Mouse (Mus musculus): ENCODE results near the gene Tspan4.

The Tspan4 gene

DNA sequence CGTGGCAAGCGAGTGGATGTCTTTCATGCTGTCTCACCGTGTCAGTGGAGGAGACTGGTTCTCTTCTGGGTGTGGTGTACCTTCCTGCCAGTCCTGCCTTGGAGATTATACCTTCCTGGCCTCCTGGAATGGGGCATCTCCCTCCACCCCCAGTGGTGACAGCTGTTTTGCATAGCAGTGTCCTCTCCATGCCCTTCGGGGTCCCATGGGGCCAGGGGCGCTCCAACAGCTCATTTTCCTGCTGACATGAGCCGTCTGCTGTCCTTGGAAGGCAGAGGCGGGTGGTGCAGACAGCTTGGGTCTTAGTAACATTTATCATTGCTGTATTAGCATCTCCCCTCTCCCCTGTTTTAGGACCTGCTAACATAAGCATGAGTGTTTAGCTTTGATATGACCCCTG is 12.1 kb downstream of the Tspan4 start:
- no peak overlapping the region for H3K4me3 ChIP-seq (replicated peaks; ENCODE audit: low read length)
- TF ChIP-seq POU5F1 (IDR thresholded peaks at IDR 0.05; ENCODE audit: borderline replicate concordance, low read length) (no peak), CTCF (conservative IDR thresholded peaks at IDR 0.05; ENCODE audit: low read length) (no peak), NANOG (IDR thresholded peaks at IDR 0.05; ENCODE audit: borderline replicate concordance, low read length) (no peak)
- H3K9me3 ChIP-seq (ENCODE audit: low read length), result no peaks in the 10 kb centered on the region
- peaks cover 76% of the 10 kb centered on the region for H3K36me3 ChIP-seq (ENCODE audit: insufficient read depth, low read length)
- peaks cover 26% of the 10 kb centered on the region for H3K27me3 ChIP-seq (ENCODE audit: insufficient read depth, low read length)
- peaks cover 14% of the 10 kb centered on the region for H3K4me1 ChIP-seq (replicated peaks; ENCODE audit: low read depth, low read length)

DNA sequence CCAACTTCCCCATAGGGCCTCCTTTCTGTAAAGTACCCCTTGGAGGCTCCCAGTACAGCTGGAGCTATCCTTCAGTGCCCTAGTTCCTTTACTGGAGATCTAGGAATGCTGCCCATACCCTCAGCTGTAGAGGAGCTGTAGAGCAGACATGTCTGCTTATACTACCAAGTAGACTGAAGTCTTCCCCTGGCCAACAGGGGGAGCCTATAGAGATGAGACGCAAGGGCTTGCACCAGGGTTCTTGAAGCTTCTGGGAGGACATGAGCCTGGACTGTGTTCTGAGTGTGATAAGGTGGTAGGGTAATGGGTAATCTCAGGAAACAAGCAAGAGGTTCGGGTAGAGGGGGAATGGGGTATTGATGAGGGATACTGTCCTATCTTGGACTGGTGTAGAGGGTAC is 16.1 kb downstream of the Tspan4 start:
- Histone ChIP-seq H3K4me1 (replicated peaks; ENCODE audit: low read depth, low read length) (no peaks in the 10 kb centered on the region), H3K4me3 (replicated peaks; ENCODE audit: low read length) (no peak overlapping the region), H3K27me3 (ENCODE audit: insufficient read depth, low read length) (no peaks in the 10 kb centered on the region), H3K9me3 (ENCODE audit: low read length) (no peaks in the 10 kb centered on the region), H3K36me3 (ENCODE audit: insufficient read depth, low read length) (peaks cover 93% of the 10 kb centered on the region)
- TF ChIP-seq CTCF (conservative IDR thresholded peaks at IDR 0.05; ENCODE audit: low read length), result peak; percentile 34; the same call in 1 of the 2 replicates
- no peak for TF ChIP-seq POU5F1 (IDR thresholded peaks at IDR 0.05; ENCODE audit: borderline replicate concordance, low read length)

DNA sequence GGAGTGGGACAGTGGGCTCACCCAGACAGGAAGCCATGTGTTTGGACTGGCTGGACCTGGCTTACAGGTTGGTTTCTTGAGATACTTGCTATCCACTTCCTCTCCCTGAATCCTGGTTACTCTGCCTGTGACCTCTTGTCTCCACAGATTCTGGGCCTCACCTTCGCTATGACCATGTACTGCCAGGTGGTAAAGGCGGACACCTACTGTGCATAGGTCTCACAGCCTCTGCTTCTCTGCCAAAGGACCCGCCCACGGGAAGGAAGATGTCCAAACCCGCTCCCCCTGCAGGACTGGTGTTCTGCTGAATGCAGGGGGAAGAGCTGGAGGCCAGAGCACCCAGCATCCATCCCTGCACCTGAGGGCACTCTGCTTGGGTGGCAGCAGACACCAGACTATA is 17.7 kb downstream of the Tspan4 start:
- TF ChIP-seq CTCF (conservative IDR thresholded peaks at IDR 0.05; ENCODE audit: low read length) (no peak), POU5F1 (IDR thresholded peaks at IDR 0.05; ENCODE audit: borderline replicate concordance, low read length) (no peak), NANOG (IDR thresholded peaks at IDR 0.05; ENCODE audit: borderline replicate concordance, low read length) (no peak)
- Histone ChIP-seq H3K4me3 (replicated peaks; ENCODE audit: low read length) (no peak overlapping the region), H3K27me3 (ENCODE audit: insufficient read depth, low read length) (no peaks in the 10 kb centered on the region), H3K9me3 (ENCODE audit: low read length) (no peaks in the 10 kb centered on the region), H3K4me1 (replicated peaks; ENCODE audit: low read depth, low read length) (no peaks in the 10 kb centered on the region), H3K36me3 (ENCODE audit: insufficient read depth, low read length) (peaks cover 89% of the 10 kb centered on the region)

DNA sequence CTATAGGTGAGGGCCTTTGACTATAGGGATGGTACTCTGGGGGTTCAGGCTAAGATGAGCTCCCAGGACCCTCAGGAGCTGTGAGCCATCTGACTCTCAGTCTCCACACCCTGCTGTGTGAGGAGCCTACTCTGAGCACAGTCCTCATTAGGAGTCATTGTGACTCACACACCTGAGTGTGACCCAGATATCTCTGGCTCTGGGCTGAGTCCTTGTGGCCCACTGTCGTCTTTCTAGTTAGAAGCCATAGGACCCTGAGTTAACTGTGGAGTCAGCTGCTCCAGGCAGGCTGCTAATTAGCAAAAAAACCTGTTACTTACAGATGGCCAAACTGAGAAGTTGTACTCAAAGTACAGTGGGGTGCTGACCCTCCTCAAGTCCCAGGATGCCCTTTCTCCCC is 18.7 kb downstream of the Tspan4 start:
- H3K27me3 ChIP-seq (ENCODE audit: insufficient read depth, low read length), result no peaks in the 10 kb centered on the region
- peaks cover 84% of the 10 kb centered on the region for H3K36me3 ChIP-seq (ENCODE audit: insufficient read depth, low read length)
- H3K4me1 ChIP-seq (replicated peaks; ENCODE audit: low read depth, low read length), result no peaks in the 10 kb centered on the region
- TF ChIP-seq NANOG (IDR thresholded peaks at IDR 0.05; ENCODE audit: borderline replicate concordance, low read length), result no peak
- TF ChIP-seq CTCF (conservative IDR thresholded peaks at IDR 0.05; ENCODE audit: low read length), result no peak
- no peak for TF ChIP-seq POU5F1 (IDR thresholded peaks at IDR 0.05; ENCODE audit: borderline replicate concordance, low read length)
- no peak overlapping the region for H3K4me3 ChIP-seq (replicated peaks; ENCODE audit: low read length)
- H3K9me3 ChIP-seq (ENCODE audit: low read length), result no peaks in the 10 kb centered on the region

DNA sequence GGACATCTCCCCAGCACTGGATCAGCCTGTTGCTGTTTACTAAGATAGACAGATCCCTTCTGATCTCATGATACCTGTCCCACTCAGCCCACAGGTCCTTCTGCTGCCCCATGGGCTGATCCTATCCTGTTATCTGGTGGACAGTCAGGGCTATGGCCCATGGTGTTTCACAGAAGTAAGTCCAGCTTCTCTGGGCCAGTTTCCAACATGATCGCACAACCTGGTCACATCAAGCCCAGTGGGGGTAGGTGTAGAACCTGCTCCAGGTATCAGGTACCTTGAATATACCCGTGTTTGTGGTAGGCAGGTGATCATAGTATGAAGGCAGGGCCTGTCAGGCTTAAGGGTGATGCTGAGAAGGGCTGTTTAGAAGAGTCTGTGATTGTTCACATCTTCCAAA is 20.3 kb downstream of the Tspan4 start:
- Histone ChIP-seq H3K4me1 (replicated peaks; ENCODE audit: low read depth, low read length) (no peaks in the 10 kb centered on the region), H3K9me3 (ENCODE audit: low read length) (no peaks in the 10 kb centered on the region), H3K4me3 (replicated peaks; ENCODE audit: low read length) (no peak overlapping the region), H3K27me3 (ENCODE audit: insufficient read depth, low read length) (no peaks in the 10 kb centered on the region), H3K36me3 (ENCODE audit: insufficient read depth, low read length) (peaks cover 78% of the 10 kb centered on the region)
- TF ChIP-seq CTCF (conservative IDR thresholded peaks at IDR 0.05; ENCODE audit: low read length), result no peak
- TF ChIP-seq NANOG (IDR thresholded peaks at IDR 0.05; ENCODE audit: borderline replicate concordance, low read length), result no peak
- TF ChIP-seq POU5F1 (IDR thresholded peaks at IDR 0.05; ENCODE audit: borderline replicate concordance, low read length), result no peak

DNA sequence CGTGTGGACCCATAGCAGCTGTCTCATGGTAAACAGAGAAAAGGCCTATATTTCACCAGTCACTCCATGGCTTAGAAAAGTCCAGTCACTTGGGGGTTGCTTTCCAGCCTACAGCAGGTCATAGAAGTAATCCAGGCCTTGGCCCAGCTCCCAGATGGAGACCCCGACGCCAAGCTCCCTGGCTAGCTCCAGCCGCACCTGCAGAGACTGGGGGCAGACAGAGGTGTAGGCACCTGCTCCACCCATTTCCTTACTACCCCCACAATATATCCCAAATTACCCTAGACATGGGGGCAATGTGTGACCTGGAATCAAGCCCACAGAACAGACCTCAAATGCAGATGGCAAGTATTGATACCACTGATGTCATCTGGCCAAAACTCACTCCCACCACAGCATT is 20.9 kb downstream of the Tspan4 start:
- Histone ChIP-seq H3K4me1 (replicated peaks; ENCODE audit: low read depth, low read length) (no peaks in the 10 kb centered on the region), H3K9me3 (ENCODE audit: low read length) (no peaks in the 10 kb centered on the region), H3K36me3 (ENCODE audit: insufficient read depth, low read length) (peaks cover 73% of the 10 kb centered on the region), H3K27me3 (ENCODE audit: insufficient read depth, low read length) (no peaks in the 10 kb centered on the region), H3K4me3 (replicated peaks; ENCODE audit: low read length) (no peak overlapping the region)
- TF ChIP-seq NANOG (IDR thresholded peaks at IDR 0.05; ENCODE audit: borderline replicate concordance, low read length) (no peak), CTCF (conservative IDR thresholded peaks at IDR 0.05; ENCODE audit: low read length) (no peak), POU5F1 (IDR thresholded peaks at IDR 0.05; ENCODE audit: borderline replicate concordance, low read length) (no peak)

DNA sequence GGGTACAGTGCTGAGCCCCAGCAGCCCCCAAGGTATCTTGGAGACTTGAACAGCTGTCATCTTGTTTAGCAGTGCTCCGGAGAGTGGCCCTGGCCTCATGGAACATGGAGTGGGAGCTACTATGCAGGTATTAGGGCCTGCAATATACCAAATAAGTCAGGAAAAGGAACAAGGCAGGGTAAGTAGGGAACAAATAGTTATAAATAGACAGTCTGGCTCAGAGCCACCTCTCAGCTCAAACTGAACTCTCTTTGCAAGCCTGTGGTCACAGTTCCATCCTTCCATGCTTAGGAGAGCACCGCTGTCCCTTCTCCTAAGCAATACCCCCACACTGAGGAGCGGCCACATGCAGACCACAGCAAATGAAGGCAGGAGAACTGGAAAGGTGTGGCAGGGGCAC is 22.6 kb downstream of the Tspan4 start:
- H3K27me3 ChIP-seq (ENCODE audit: insufficient read depth, low read length), result no peaks in the 10 kb centered on the region
- no peak overlapping the region for H3K4me3 ChIP-seq (replicated peaks; ENCODE audit: low read length)
- peaks cover 62% of the 10 kb centered on the region for H3K36me3 ChIP-seq (ENCODE audit: insufficient read depth, low read length)
- H3K4me1 ChIP-seq (replicated peaks; ENCODE audit: low read depth, low read length), result peaks cover 2% of the 10 kb centered on the region; the same call in 1 of the 2 replicates
- no peaks in the 10 kb centered on the region for H3K9me3 ChIP-seq (ENCODE audit: low read length)
- no peak for TF ChIP-seq NANOG (IDR thresholded peaks at IDR 0.05; ENCODE audit: borderline replicate concordance, low read length)
- no peak for TF ChIP-seq CTCF (conservative IDR thresholded peaks at IDR 0.05; ENCODE audit: low read length)
- TF ChIP-seq POU5F1 (IDR thresholded peaks at IDR 0.05; ENCODE audit: borderline replicate concordance, low read length), result no peak

DNA sequence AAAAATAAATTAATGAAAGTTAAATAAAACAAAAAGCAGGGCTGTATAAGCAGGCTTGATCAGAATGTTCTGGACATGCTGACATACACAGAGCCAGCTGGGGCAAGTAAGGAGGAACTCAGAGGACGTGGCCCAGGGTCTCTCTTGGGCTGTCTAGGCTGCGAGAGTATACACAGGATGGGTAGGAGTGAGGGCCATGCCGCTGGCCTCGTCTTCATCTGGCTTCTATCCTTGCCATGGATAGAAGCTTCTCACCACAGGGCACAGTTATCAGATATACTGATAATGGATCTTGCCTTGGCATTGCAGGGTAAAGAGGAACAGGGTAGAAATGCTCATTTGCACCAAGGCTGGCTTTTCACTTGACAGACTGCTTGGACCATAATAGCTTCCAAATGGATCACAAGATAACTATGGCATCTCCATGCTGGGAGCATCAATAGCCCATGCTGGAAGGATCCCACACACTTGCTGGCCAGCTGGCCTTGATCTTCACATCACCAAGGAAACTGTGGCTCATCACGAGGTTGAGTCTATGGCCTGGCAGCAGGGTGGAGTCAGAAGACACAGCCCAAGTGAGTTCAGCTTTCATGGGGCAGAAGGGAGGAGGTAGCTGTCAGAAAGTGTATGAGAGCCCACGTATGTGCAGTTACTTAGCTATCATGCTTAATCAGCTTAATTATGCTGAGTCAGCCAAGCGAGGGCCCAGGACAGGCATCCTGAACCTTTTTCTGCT is 26.9 kb downstream of the Tspan4 start:
- peaks cover 27% of the 10 kb centered on the region for H3K36me3 ChIP-seq (ENCODE audit: insufficient read depth, low read length)
- H3K9me3 ChIP-seq (ENCODE audit: low read length), result no peaks in the 10 kb centered on the region
- TF ChIP-seq CTCF (conservative IDR thresholded peaks at IDR 0.05; ENCODE audit: low read length) (no peak), NANOG (IDR thresholded peaks at IDR 0.05; ENCODE audit: borderline replicate concordance, low read length) (no peak), POU5F1 (IDR thresholded peaks at IDR 0.05; ENCODE audit: borderline replicate concordance, low read length) (no peak)
- no peak overlapping the region for H3K4me3 ChIP-seq (replicated peaks; ENCODE audit: low read length)
- peaks cover 19% of the 10 kb centered on the region for H3K4me1 ChIP-seq (replicated peaks; ENCODE audit: low read depth, low read length)
- no peaks in the 10 kb centered on the region for H3K27me3 ChIP-seq (ENCODE audit: insufficient read depth, low read length)

DNA sequence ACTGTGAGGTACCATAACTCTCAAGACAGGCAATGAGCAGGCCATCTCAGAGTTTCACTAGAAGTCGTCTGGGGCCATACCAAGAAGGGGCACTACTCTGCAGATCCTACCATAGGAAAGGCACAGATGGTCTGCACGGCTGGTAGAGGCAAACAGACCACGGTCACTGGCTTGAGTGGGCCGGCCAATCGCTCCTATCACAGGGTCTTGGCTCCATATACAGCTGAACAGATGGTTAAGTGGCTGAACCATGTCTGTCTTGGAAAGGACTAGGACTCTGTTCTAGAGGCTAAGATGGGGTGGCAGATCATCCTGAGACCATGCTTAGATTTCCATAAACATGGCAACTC is 27.5 kb downstream of the Tspan4 start:
- TF ChIP-seq POU5F1 (IDR thresholded peaks at IDR 0.05; ENCODE audit: borderline replicate concordance, low read length), result no peak
- TF ChIP-seq CTCF (conservative IDR thresholded peaks at IDR 0.05; ENCODE audit: low read length), result no peak
- no peak for TF ChIP-seq NANOG (IDR thresholded peaks at IDR 0.05; ENCODE audit: borderline replicate concordance, low read length)
- Histone ChIP-seq H3K4me1 (replicated peaks; ENCODE audit: low read depth, low read length) (peaks cover 19% of the 10 kb centered on the region), H3K9me3 (ENCODE audit: low read length) (no peaks in the 10 kb centered on the region), H3K4me3 (replicated peaks; ENCODE audit: low read length) (no peak overlapping the region), H3K36me3 (ENCODE audit: insufficient read depth, low read length) (peaks cover 24% of the 10 kb centered on the region), H3K27me3 (ENCODE audit: insufficient read depth, low read length) (no peaks in the 10 kb centered on the region)

Data from E14TG2a.4 (cell line).